ENCODE assay signal across 24 mouse cellular contexts in genomic region chr4:141953859-141954258, GRCm38 (mm10).
DNase-seq lines count a peak whose midpoint lies in the region; ATAC-seq lines count a peak whose summit lies in the region.
"Had no signal": no experiment of that assay in that cellular context is flagged by ENCODE, and none has a peak within 500 bp of the region (broad histone marks: within the 10 kb centered on the region; RNA-seq: fewer than 3 reads in every experiment).

No protein-coding gene starts in this region.

- H3K27ac ChIP-seq in forebrain, embryonic 13.5 days, result no peak overlapping the region
- H3K27ac ChIP-seq: embryonic facial prominence, embryonic 13.5 days; forebrain, embryonic 12.5 days; hindbrain, embryonic 12.5 days; hindbrain, embryonic 15.5 days had no signal

- no peak for ATAC-seq in forebrain, embryonic 13.5 days
- ATAC-seq: forebrain, embryonic 16.5 days; Patski had no signal

- H3K9ac ChIP-seq in forebrain, embryonic 13.5 days, result no peak overlapping the region
- H3K9ac ChIP-seq: embryonic facial prominence, embryonic 13.5 days; forebrain, embryonic 12.5 days; hindbrain, embryonic 12.5 days; hindbrain, embryonic 15.5 days had no signal

- no peak overlapping the region for H3K4me2 ChIP-seq in forebrain, embryonic 13.5 days
- H3K4me2 ChIP-seq: embryonic facial prominence, embryonic 13.5 days; forebrain, embryonic 12.5 days; hindbrain, embryonic 12.5 days; hindbrain, embryonic 15.5 days had no signal

- H3K27me3 ChIP-seq in forebrain, embryonic 13.5 days, result no peaks in the 10 kb centered on the region
- H3K27me3 ChIP-seq: embryonic facial prominence, embryonic 13.5 days; hindbrain, embryonic 12.5 days; hindbrain, embryonic 15.5 days; Patski had no signal

- no peak overlapping the region for H3K4me3 ChIP-seq in forebrain, embryonic 13.5 days
- H3K4me3 ChIP-seq: embryonic facial prominence, embryonic 13.5 days; erythroblast, embryonic 14.5 days; forebrain, embryonic 12.5 days; hindbrain, embryonic 12.5 days; hindbrain, embryonic 15.5 days had no signal

- H3K9me3 ChIP-seq in forebrain, embryonic 13.5 days (replicated peaks), result no peaks in the 10 kb centered on the region
- H3K9me3 ChIP-seq: embryonic facial prominence, embryonic 13.5 days; forebrain, embryonic 12.5 days; G1E; hindbrain, embryonic 12.5 days; hindbrain, embryonic 15.5 days had no signal

- WGBS in forebrain, embryonic 13.5 days, result 61% methylated on average over 6 of the region's 6 CpGs

- intact Hi-C loops in heart, postnatal 10 days (cut with DNase I), result no loop called here

- peak; percentile 90 for DNase-seq in heart, adult 11 months
- no peak for DNase-seq in heart, postnatal 10 days
- DNase-seq in kidney, postnatal 10 days, result peak; percentile 56
- no peak for DNase-seq in kidney, adult 8-10 months
- DNase-seq in testis, postnatal 10 days (ENCODE audit: low spot score), result peak; percentile 66
- no peak for DNase-seq in testis, postnatal 14 days (ENCODE audit: low spot score)
- DNase-seq: adrenal gland, postnatal 10 days; adrenal gland, postnatal 36 days; cerebellum, adult 11 months; cerebellum, adult 2 months; cerebellum, adult 9-11 months; cerebellum, postnatal 25 days; gastrocnemius, postnatal 10 days; gastrocnemius, postnatal 36 days; heart, adult 18-20 months had no signal

- H3K36me3 ChIP-seq in forebrain, embryonic 13.5 days (ENCODE audit: poor library complexity, severe bottlenecking), result no peaks in the 10 kb centered on the region
- H3K36me3 ChIP-seq: embryonic facial prominence, embryonic 13.5 days; forebrain, embryonic 12.5 days; G1E; hindbrain, embryonic 12.5 days; hindbrain, embryonic 15.5 days had no signal

- H3K4me1 ChIP-seq in forebrain, embryonic 13.5 days, result peaks cover 18% of the 10 kb centered on the region; the same call in 1 of the 2 replicates

Comparison
In these comparisons a context has a peak if more than half of its experiments do, and no peak if none do; other contexts are left out.
1. DNase-seq: peak in heart, adult 11 months (single experiment), kidney, postnatal 10 days (single experiment) and testis, postnatal 10 days (single experiment); none in heart, postnatal 10 days (0 of 2), kidney, adult 8-10 months (0 of 2) and testis, postnatal 14 days (single experiment).